Mouse (Mus musculus): ENCODE measurements around the gene Carnmt1.

Gene Carnmt1

DNA sequence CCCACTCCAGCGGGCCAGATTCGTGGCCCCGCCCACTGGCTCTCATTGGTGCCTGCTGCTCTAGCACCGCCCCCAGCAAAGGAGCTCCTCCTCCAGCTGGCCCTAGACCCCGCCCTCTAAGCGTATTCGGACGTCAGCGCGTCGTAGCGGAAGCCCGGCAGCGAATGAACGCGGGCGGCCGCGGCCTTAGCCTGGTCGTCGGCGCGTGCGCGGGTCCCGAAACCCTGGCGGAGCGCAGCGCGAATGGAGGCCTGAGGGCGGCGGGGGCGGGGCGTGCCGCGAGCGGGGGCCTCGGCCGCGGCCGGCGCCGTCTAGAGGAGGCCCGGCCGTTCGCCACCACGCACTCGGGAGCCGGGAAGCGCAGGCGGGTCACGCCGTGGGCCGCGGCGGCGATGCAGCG, at the start of gene Carnmt1:
Gene Carnmt1 (plus strand): TSS at position 157 of the 400 bp plus-strand sequence.
- WGBS = under 1% methylated on average over 58 of the region's 58 CpGs

- 80% methylated on average over 2 of the region's 2 CpGs for WGBS
Measured at GRCm38 (mm10) chr19:18623894-18624293, 46.7 kb upstream of the Carnmt1 start.

GRCm38 (mm10) chr19:18629589-18629988, 41.0 kb upstream of the Carnmt1 start:
- WGBS = 86% methylated on average over 1 of the region's 1 CpGs

- WGBS = 23% methylated on average over 17 of the region's 17 CpGs
Measured at GRCm38 (mm10) chr19:18630221-18631119, 40.1 kb upstream of the Carnmt1 start.

DNA sequence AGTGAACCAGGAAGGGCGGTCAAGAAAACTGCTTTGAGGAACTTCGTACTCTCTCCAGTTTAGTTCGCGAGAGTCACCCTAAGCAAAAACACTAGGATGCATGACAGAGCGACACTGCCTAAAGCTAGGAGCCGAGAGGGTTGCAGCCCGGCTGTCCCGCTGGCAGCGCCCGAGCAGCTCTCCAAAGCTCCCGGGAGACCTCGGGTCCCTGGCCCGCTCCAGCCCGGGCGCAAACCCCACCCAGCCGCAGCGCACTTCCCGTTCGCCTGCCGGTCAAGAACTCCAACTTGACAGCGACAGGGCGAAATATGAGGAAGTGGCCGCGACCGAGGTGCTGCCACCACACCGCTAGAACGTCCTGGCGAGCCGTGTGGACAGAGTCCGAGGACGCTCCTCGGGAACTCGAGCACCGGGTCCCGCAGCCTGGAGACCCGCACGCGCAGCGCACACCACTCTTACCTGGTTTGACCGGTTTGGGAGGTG, 39.4 kb upstream of the Carnmt1 start:
- WGBS = under 1% methylated on average over 40 of the region's 40 CpGs

GRCm38 (mm10) chr19:18631644-18632219, 38.8 kb upstream of the Carnmt1 start, which contains the start of the genes Ostf1 and Nmrk1:
TSS of gene Ostf1 (minus strand) at chr19:18631823.
TSS of gene Nmrk1 (plus strand) at chr19:18631950.
- WGBS = under 1% methylated on average over 51 of the region's 51 CpGs

DNA sequence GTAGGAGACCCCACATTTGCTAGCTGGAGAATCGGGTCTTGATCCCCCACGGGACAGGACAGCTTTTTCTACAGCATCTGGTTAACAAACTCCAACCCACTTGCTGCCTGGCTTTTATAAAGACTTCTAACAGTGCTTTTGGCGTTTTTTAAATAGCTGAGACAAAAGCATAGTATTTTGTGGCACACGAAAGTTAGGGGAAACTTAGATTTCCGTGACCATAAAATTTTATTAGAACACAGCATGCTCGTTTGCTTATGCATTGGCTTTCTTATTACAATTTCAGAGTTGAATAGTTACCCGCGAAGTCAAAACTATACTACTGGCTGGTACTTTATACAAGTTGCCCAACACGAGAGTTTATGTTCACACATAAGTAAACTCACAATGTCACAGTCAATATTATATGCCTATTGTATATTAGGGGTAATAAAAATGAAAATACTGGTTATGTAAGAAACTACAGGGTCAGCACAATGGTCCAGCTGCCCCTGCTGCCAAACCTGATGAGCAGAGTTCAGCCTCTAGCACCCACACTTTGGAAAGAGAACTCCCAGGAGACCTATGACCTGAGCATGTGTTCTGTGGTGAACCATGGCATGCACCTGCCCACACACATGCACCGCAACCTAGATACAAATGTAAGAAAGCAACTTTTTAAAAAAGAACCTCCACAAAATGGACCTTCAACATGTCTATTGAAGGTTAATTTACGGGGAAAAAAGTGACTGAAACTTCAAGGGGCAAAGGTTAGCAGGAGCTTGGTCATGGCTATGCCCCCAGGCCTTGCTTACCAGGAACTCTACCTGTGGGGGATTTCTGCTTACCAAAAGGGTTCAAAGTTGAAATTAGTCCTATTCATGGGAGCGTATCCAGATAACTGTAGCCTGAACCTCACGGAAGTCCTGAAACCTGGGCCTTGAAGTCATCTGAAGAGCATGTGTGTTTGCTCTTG, 38.1 kb upstream of the Carnmt1 start:
- 70% methylated on average over 13 of the region's 13 CpGs for WGBS

- 91% methylated on average over 5 of the region's 5 CpGs for WGBS
Measured at GRCm38 (mm10) chr19:18637954-18638353, 32.6 kb upstream of the Carnmt1 start.

DNA sequence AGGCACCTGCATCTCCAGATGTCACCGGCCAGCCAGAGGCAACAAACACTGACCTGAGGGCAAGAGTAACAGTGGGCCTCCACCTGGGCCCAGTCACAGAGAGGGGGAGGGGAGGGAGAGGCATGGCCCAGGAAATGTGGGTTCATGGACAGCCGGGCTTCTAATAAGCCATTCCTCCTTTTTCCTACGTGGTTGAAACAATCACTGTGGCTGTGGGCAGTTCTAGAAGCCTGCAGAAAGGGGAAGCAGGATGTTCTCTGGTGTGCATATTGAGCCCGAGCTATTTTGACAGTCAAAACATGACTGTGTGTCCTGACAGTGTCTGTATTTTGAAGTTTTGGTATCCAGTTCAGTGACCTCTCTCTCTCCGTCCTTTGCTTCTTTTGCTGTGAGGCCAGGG, 31.6 kb upstream of the Carnmt1 start:
- WGBS = 77% methylated on average over 5 of the region's 5 CpGs

GRCm38 (mm10) chr19:18639552-18639951, 31.0 kb upstream of the Carnmt1 start:
- 64% methylated on average over 2 of the region's 2 CpGs for WGBS

DNA sequence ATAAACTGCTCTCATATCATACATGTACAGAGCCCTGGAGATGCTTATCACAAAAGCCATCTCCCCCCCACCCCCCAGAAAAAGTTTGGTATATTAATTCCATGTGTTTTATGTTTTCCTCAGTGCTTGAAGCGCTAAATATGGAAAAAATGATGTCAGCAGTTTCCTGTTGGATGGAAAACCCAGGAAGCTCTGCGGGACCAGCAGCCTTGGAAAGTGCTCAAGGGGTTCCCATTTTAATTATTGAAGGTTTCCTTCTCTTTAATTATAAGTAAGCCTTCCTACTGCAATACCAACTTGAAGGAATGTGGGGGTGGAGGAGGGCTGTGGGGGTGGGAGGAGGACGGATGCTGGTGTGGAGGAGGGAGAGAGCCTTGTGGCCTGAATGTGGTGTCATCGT, 29.6 kb upstream of the Carnmt1 start:
- WGBS = 72% methylated on average over 4 of the region's 4 CpGs

DNA sequence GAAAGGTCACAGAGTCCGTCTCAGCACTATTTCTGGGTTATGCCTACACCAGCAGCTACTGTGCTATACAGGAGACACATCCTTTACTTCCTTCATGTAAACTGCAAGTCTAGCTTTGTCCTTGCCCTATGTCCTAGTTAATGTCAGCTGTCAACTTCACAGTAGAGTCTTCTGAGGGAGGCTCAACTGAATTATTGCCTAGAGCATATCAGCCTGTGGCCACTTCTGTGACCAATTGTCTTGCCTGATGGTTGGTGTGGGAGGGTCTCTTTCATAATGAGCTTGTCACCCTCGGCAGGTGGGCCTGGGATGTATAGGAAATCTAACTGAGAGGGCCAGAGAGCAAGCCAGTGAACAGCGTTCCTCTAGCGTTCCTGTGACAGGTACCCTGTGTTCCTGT, 27.2 kb upstream of the Carnmt1 start:
- WGBS = 81% methylated on average over 4 of the region's 4 CpGs

GRCm38 (mm10) chr19:18644084-18644483, 26.5 kb upstream of the Carnmt1 start:
- WGBS = 90% methylated on average over 6 of the region's 6 CpGs

DNA sequence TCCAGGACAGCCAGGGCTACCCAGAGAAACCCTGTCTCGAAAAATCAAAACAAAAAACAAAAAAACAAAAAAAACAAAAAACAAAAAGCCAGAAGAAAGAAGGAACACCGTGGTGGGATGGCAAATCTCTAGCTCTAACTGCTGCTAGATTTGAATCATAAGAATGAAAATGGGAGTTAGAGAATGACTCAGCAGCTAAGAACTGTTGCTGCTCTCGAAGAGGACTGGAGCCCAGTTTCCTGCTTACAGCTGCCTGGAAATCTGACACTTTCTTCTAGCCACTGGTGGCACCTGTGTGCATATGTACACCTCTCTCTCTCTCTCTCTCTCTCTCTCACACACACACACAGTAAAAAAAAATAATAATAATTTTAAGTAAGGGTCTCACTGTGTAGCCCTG, 24.2 kb upstream of the Carnmt1 start:
- 53% methylated on average over 3 of the region's 3 CpGs for WGBS

GRCm38 (mm10) chr19:18646853-18647420, 23.6 kb upstream of the Carnmt1 start:
- WGBS = 88% methylated on average over 5 of the region's 5 CpGs

DNA sequence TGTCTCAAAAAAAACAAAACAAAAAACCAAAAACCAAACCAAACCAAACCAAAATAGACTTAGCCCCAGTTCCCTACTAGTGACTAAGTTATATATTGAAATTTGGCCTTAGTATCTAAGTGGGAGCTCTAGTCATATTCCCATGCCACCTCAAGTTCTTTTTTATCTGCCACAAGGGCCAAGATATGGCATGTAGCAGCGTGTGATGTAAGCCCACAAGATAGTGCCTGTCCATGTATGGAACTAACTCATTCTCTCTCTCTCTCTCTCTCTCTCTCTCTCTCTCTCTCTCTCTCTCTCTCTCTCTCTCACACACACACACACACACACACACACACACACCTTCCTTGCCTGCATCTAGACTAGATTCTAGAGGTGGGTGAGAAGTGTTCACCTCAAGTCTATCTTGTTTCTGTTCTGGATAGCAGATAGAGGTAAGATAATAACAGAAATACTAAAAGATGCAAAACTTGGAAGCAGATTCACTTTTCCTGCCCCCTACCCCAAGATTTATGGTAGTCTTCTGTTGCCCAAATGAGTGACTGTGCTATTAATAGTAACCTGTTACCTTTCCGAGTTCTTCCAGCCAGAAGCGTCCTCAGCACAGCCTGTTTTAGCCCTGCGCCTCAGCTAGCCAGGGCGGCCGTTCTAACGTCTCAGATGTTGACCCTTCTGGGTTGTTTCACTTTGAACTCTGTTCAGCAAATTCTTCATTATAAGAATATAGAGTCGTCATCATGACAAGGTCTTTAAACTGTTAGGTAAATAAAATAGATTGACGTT, 22.6 kb upstream of the Carnmt1 start:
- WGBS = 93% methylated on average over 9 of the region's 9 CpGs

GRCm38 (mm10) chr19:18648558-18648945, 22.0 kb upstream of the Carnmt1 start:
- WGBS = 97% methylated on average over 6 of the region's 6 CpGs

DNA sequence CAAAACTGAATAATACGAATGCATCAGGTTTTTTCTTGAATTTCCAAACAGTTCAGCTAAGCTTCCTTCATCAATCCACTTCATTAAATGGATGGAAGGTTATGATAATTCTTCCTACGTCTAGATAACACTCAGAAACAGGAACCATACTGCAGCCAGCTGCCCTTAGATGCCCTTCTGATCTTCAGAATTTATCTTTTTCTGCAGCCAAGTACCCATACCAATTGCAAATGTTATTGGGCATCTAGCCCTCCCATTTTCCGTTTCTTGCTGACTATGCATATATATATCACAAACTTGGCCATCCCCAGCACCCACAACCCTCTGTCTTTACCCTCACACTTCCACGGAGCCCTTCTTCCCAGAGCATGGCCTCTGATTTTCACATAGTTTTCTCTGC, 20.6 kb upstream of the Carnmt1 start:
- 87% methylated on average over 4 of the region's 4 CpGs for WGBS

DNA sequence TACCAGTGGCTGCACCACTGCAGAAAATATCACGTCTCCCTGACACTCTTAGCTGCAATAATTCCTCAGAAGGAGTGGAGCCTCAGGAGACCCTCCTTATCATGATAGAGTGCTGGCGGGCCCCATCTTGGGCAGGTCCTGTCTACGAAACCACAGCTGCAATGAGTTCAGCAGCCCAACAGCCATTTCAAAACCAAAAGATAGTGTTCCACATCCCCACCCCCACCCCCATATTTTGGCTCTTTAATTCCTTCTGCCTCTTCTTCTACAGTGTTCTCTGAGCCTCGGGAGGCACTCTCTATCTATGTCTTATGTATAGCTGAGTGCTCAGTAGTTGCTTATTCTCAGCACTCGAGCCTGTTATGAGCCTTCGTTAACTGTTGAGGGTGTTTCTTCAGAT, 20.1 kb upstream of the Carnmt1 start:
- WGBS = 84% methylated on average over 6 of the region's 6 CpGs

- 67% methylated on average over 4 of the region's 4 CpGs for WGBS
Measured at GRCm38 (mm10) chr19:18652592-18652991, 18.0 kb upstream of the Carnmt1 start.

GRCm38 (mm10) chr19:18653058-18653457, 17.5 kb upstream of the Carnmt1 start:
- 78% methylated on average over 6 of the region's 6 CpGs for WGBS

All from cerebral cortex, adult 2 months (tissue).